Mouse (Mus musculus) adrenal gland, adult (tissue): Measurements from ENCODE around the gene Tnpo3.
"Not testable (repeated sequence)": the region's sequence is repeated elsewhere in the genome, so short reads cannot be mapped to it uniquely, and the experiment has no call there.

Experiments
- DNase-seq, 2 experiments: peaks; one replicate each; pipeline ENCODE4 v3.0.0; 2022 to 2023; ENCODE audit warnings: low spot score in 1 of 2; ENCODE audit not compliant: inconsistent age in 2 of 2

The Tnpo3 gene

DNA sequence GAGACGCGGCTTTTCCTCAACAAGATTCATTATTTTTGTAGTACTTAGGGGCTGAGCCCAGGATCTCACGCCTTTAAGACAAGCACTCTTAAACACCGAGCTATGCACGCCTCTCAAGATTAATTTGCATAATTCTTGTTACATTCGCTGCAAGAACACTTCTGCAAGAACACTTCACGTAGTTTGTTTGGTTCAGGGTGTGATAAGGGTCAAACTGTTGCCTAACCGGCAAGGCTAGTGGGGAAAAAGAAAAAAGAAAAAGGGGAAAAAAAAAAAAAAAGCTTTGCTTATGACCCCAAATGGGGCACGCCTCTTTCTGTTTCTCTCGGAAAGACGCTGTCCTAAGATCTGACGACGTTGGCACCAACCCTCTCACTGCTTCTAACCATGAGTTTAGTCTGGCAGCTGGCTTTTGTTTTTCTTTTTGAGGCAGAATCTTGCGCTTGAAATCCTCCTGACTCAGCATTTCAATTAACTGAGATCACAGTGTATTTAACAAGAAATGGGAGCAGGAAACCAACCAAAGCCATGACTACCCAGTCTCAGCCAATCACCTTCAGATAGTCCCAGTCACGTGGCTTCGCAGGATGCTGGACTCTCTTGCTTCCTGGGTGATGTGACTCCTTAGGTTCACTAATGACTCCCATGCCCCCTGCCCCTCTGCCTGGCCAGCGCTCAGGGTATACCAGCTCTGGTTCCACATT lies 11.3 kb upstream of the Tnpo3 start:
- no peak for DNase-seq

DNA sequence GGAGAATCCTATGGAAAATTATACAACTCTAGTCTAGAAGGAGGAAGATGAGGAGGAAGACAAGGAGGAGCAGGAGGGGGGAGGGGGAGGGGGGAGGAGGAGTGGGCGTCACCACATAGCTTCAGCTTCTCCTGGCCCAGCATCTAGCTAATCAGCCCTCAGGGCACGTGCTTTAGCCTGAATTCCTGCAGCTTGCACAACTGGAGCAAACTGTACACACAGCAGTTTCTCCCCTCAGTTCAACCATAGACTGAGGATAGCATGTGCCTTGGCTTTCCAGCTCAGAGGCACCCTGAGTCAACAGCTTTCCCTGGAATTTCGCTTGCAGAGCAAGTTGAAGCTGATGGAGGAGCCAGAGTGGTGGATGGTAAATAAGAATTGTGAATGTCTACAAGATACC lies 10.5 kb upstream of the Tnpo3 start:
- no peak for DNase-seq

DNA sequence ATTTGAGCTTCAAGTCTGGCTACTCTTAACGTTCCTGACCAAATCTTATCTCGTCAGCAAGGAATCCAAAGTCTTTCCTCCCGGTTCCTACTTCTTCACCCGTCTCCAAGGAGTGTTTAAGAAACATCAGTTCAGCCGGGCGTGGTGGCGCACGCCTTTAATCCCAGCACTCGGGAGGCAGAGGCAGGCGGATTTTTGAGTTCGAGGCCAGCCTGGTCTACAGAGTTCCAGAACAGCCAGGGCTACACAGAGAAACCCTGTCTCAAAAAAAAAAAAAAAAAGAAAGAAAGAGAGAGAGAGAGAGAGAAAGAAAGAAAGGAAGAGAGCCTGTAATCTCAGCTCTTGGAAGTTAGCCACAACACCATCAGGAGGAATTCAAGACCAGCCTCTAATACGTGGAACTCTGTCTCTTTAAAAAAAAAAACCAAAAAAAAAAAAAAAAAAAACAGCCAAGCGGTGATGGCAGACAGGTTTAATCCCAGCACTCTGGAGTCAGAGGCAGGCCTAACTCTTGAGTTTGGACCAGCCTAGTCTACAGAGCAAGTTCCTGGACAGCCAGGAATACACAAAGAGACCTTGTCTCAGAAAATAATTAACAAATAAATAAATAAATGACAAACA lies 443 bp upstream of the Tnpo3 start:
- not testable (repeated sequence) for DNase-seq

DNA sequence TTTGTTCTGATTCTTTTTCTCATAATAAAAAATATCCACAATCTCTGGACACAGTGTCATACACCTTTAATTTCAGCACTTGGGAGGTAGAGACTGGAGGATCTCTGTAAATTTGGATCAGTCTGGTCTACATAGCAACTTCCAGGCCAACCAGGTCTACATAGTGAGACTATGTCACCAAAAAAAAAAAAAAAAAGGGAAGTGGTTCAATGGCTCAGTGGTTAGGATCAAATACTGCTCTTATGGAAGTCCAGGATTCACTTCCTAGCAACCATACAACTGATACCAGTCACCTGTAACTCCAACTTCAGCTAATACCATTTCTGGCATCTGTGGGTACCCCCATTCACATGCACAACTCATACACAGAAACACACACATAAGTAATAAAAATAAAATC lies 9.5 kb downstream of the Tnpo3 start:
- DNase-seq: no peak

DNA sequence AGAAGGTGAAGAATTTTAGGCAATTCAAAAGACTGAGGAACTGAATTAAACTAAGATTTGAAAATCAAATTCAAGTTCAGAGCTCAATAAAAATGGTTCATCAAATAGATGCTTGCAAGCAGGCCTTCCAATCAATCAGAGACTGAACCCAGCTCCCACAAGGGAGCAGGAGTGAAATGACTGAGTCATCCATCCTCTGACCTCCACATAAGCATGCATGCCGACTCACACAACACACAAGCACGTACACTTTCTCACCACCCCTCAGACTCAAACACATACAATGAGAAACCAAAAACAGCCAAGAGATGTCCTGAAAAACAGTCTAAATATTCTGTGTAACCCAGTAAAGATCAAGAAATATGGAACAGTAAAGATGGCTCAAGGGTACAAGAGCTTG lies 14.0 kb downstream of the Tnpo3 start:
- peak in 1 of 2 experiments; percentile 48 for DNase-seq

DNA sequence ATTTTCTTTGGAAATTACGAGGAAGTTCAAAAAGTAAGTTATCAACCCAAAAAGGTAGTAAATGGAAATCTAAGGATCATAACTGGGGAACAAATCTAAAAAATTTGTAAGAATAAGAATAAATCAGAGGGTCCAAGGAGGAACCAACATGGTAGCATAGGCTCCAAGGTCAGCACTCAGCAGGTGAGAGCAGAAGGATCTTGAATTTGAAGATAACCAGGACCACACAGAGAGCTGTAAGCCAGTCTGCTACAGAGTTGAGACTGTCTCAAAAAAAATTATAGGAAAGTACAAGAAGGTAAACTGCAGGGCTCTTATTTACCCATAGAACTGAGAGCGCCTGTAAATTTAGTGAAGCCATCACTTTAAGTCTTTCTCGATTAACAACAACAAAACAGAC lies 28.5 kb downstream of the Tnpo3 start:
- no peak for DNase-seq

DNA sequence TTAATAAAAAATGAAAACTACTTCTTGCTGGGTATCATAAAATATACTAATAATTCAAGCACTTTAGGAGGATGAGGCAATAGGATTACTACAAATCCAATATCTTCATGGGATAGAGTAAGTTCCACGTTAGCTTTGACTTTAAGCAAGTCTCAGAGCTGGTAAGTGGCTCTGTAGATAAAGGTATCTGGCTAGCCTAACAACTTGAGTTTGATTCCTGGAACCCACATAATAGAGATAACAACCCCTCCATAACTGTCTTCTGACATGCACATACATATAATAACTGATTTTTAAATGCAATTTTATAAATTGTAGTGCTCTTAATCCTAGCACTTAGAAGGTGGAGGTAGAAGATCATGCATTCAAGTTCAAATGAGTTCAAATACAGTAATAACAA lies 28.9 kb downstream of the Tnpo3 start:
- DNase-seq: no peak

DNA sequence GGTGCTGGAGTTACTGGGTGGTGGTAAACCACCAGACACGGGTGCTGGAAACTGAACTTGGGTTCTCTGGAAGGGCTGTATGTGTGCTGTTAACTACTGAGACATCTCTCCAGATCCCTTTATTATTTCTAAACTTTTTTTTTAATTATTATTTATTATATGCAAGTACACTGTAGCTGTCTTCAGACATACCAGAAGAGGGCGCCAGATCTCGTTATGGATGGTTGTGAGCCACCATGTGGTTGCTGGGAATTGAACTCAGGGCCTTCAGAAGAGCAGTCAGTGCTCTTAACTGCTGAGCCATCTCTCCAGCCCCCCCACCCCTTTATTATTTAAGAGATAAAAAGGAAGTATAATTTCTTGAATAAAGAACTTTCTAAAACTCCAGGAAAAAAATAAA lies 33.3 kb downstream of the Tnpo3 start:
- not testable (repeated sequence) for DNase-seq

DNA sequence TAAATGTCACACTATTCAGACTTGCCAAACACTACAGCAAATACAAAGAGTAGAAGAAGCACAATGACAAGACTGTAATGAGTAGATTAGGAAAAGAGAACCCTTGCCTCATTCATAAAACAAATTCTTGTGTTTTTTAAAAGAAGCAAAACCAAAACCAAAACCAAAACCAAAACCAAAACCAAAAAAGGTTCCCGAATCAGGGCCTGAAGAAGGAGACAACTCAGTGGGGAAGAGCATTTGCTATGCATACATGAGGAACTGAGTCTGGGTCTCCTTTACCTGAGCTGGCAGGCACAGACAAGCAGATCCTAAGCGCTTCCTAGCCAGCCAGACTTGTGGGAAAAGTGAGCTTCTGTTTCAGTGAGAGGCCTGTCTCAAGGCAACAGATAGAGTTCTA lies 52.6 kb downstream of the Tnpo3 start:
- no peak for DNase-seq

DNA sequence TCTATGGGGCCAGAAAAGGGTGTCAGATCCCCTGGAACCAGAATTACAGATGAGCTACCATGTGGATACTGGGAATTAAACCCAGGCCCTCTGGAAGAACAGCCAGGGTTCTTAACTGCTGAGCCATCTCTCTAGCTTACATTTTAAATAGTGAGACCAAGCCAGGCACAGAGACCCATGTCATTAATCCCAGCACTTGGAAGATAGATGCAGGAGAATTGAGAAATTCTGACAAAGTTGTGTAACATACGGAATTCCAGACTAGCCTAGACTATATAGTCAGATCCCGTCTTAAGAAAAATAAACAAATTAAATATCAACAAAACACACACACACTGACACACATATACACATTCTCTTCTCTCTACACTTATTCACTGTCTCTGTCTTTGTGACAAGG lies 57.2 kb downstream of the Tnpo3 start:
- DNase-seq: no peak

DNA sequence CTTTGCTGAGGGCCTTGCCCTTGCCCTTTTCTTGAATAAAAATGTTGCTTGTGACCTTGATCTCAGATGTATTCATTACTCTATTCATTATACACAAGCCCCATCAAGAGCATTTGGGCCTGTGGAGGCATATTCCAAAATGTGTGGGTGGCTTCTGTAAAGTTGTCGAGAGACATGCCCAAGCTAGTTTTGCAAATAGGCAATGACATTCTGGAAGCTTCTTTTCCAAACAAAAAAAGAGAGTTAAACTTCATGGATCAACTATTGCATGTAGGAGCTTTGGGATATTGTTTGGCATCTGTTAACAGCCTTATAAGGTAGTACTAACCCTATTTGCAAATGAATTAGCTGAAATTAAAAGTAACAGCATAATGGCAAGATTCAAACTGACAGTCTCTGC lies 61.6 kb downstream of the Tnpo3 start:
- peak in 1 of 2 experiments; percentile 50 for DNase-seq

DNA sequence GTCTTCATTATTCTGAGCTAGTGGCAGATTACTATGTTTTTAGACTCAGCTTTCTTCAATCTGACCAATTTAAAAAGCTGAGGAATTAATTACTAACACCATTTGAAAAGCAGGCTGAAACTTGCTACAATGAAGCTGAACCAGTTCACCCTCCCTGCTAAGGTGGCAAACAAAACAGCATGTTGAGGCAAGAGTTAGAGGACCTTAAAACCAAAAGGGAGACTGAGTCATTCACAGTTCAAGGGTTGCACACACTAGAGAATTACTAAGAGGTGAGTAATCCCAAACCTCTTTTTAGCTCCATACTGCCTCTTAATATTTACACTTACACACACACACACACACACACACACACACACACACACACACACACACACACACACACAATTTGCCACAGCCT lies 62.1 kb downstream of the Tnpo3 start:
- DNase-seq: no peak

DNA sequence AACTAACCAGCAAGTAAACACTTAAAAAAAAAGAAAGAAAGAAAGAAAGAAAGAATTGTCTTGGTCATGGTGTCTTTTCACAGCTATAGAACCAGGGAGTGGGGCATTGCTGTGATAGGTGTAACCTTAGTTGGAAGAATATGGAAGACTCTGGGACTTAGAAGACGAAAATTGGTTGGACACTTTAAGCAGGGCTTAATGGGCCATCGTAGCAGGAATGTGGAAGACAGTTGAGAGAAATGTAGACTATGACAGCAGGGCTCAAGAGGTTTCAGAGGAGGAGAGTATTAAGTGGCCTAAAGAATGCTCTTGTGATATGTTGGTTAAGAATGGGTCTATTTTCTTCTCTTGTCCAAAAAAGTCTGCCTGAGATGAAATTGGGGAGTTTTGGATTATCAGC lies 64.1 kb downstream of the Tnpo3 start:
- no peak for DNase-seq

DNA sequence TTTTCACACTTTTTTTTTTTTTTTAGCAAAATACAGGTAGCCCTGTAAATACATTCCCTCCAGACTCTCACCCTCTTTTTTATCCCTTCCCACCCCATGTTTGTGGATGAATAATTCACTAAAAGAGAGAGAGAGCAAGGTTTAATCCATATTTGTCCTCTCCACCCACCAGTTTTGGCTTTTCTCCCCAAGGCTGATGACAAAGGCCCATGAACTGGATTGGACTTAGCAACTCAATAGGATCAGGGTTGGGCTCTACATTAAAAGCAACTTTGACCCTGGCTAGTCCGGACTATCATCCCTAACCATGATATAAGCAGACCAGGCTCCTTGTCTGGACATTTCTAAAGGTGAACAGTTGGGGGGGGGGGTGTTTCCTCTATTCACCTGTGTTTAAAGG lies 68.7 kb downstream of the Tnpo3 start:
- DNase-seq: peak in 1 of 2 experiments; percentile 60

DNA sequence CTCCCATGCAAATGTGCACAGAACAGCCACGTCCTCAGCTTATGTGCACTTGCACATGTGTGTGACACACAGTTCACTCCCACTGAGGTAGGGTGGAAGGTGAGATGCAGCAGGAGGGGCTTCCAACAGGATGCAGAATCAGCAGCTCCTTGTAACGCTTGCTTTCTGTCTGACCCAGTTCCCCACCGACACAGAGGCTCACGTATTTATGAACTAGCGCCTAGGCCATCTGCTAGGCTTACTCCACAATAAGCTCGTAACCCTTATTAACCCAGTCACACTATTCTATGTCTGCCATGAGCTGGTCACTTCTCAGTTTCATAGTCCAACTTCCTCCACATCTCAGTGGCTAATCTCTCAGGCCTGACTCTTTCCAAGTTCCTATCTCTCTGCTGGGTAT lies 69.5 kb downstream of the Tnpo3 start:
- DNase-seq: no peak

DNA sequence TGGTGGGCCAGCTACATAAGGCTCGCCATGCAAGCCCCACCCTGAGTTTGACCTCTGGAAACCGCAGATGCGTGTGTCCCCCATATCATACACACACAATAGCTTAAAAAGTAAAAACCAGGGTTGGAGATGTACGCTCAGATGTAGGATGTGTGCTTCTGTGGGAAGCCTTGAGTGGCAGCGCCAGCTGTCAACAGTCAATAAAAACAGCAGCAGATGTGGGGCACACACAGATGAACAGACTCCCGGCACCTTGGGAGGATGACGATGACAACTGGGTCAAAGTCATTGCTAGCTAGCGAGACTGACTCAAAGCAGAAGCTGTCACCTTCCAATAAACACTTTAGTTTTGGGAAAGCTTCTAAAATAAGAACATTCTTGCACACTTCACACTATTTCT lies 70.2 kb downstream of the Tnpo3 start:
- DNase-seq: no peak

DNA sequence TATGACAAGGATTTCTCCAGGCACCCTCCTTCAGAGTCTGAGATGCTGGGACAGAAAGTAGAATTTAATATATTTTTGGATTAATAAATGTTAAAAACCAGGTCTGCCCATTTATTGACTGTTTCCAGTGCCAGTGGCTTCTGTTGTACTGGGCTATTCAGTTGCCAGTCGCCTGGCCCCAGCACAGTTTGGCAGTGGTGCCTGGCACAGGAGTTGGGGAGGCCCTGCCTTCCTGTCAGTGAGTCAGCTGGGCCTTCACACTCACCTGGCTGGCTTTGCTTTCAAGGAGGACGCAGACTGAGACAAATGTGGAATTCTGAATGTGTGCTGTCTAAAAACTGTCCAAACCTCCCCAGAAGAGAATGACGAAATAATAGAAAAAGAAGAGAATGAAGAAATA lies 72.5 kb downstream of the Tnpo3 start:
- DNase-seq: no peak

DNA sequence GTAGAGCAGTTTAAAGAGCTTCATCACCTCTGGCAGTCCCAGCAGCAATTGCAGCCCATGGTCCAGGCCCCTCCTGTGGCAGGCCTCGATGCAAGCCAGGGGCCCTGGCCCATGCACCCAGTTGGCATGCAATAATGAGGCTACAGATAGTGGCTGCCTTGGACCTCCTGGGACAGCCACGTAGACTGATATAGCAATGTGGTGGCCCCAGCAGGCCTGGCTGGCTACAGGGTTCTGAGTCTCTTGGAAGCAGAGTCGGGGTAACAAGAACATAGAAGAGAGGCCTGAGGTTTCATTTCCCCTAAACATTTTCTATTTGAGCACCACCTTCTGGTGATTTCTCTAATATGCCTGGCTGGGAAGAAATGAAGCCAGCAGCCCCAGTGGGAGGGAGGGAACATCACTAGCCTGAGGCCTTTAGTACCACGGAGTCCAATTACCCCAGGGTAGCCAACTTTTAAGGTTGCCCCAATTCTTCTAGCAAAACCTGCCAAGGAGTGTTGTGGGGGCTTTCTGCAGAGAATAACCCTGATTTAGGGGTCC lies 73.0 kb downstream of the Tnpo3 start:
- DNase-seq: no peak

DNA sequence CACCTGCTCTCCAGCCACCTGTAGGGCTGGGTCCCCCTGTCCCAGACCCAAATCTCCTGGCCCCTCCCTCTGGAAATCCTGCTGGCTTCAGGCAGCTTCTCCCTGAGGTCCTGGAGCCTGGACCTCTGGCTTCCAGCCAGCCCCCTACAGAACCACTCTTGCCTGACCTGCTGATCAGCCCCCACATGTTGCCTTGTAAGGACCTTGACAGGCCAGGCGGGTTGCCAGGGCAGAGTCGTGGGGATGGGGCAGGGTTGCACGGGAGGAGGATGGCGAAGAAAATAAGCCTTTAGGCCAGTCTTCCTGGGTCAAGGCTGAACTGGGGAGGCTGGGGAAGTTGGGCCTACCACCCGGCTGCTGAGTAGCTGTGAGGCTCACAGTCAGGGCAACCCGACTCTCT lies 74.4 kb downstream of the Tnpo3 start:
- DNase-seq: peak in 1 of 2 experiments; percentile 74

DNA sequence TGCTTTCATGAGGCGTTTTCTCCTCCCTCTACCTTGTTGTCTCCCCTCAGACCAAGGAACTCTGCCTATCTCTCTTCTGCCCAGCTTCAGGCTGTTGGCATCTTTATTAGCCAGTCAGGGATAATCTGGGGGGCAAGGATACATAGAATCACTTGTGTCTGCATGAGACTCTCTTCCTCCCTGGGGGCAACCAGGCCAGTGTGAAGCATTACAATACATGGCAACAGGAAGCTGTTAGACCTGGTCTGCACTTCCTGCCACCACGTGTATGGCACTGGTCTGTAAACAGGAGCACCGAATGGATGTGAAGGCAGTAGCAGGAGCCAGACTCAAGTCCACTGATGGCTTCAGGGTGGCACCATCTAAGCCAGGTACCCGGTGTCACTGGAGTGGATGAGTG lies 79.6 kb downstream of the Tnpo3 start:
- DNase-seq: no peak

DNA sequence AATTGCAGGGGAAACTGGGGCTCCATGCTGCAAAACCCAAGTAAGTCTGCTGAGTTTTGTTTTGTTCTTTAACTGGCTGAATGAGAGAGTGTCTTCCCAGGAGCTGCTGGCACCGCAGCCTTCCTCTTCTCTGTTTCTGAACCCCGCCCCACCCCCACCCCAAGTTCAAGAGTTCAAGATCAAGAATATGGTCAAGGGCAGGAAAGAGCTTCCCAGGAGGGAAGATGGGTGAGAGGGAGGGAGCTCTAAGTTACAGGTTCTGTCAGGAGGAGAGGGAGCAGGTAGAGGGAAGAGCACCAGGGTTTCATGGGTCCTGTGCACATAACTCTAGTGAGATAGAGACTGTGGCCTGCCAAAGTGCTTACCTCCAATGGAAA lies 80.3 kb downstream of the Tnpo3 start:
- no peak for DNase-seq

DNA sequence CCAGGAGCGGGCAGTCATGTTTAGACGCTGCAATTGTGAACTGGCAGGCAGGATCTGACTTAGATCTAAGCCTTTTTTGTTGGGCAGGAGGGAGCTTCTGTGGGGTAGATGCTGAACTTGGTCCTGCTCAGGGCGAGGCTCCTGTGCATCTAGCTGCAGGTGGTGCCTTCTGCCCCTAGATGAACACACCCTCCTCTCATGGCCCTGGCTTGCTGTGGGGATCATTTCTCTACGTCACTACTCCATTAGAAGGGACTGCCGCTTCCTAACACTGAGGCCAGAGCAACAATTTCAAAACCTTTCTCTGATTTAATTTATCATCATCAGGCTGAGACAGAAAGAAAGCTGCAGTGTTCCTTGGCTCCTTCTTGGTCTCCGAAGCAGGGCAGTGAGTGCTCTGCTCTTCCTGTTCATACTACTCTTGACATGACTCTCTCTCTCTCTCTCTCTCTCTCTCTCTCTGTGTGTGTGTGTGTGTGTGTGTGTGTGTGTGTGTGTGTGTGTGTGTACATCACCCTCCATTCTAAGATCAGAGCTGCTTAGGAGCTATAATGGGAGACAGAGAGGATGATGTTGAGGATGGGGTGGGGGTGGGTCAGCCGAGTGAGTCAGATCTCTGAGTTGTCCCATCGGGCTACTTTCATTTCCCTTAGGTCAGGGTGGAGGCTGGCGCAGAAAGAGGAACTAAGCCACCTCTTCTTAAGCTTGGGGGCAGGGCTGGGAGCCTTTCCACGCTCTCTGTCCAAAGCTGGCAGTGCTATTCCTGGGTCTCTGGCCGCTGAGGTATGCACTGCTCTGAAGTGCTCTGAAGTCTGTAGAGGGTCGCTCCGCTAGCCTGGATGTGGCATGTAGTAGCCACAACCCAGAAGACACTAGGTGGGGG lies 80.9 kb downstream of the Tnpo3 start:
- no peak for DNase-seq
